Mouse (Mus musculus): ENCODE results near the gene Lrrn4.

DNA sequence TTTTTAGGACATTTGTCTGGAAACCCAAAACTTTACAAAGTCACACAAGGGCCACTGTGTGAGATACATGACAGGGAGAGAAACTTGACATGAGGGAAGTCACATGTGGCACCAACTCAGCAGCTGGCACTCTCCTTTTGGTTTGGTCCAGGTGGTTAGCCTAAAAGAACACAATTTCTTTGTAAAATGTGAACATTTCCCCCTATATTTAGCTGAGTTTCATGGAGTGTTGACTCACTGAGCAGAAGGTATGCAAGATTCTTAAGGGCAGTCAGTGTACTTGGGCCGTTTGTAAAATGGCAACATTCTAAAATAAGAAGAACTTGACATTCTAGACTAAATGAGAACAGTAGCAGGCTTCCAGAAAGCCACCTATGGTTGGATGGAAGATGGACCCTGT, 34.1 kb upstream of the Lrrn4 start:
- TF ChIP-seq CTCF (IDR thresholded peaks at IDR 0.05; ENCODE audit: extremely low read depth, insufficient read depth, insufficient read length, insufficient replicate concordance) = no peak
- no peak for TF ChIP-seq POLR2A (IDR thresholded peaks at IDR 0.05; ENCODE audit: low read depth, low read length)
